Mouse (Mus musculus) limb, embryonic 13.5 days (tissue): ENCODE results near the gene Slc10a1. TPM values are rescaled to one million over a fixed set of nuclear protein-coding genes. Genes with fewer than 3 reads are reported as not detected.

Experiments used
- ATAC-seq: fragments of 200-750 bp; cut with Nextera tagmentation; 2 replicates; pipeline ENCODE4 v1.8.0; 2017; ENCODE audit warnings: low read depth, moderate number of reproducible peaks, moderate TSS enrichment; ENCODE audit not compliant: low FRiP score
- H3K27ac ChIP-seq: fragments of 300-500 bp; sonication (generic); 2 replicates; pipeline ENCODE4 v1.5.1; 2015; ENCODE audit warnings: inconsistent platforms, mild to moderate bottlenecking, moderate library complexity
- H3K27me3 ChIP-seq: fragments of 300-500 bp; sonication (generic); 2 replicates; pipeline ENCODE4 v1.6.1; 2015; ENCODE audit warnings: mild to moderate bottlenecking, inconsistent platforms
- H3K36me3 ChIP-seq: fragments of 300-500 bp; sonication (generic); 2 replicates; pipeline ENCODE4 v1.6.1; 2015; ENCODE audit warnings: inconsistent platforms, mild to moderate bottlenecking, moderate library complexity
- H3K4me1 ChIP-seq: fragments of 300-500 bp; sonication (generic); 2 replicates; pipeline ENCODE4 v1.6.1; 2015; ENCODE audit warnings: inconsistent platforms
- H3K4me2 ChIP-seq: fragments of 300-500 bp; sonication (generic); replicated peaks from 2 replicates; pipeline ENCODE4 v1.6.1; 2015; ENCODE audit warnings: inconsistent platforms, mild to moderate bottlenecking, moderate library complexity
- H3K4me3 ChIP-seq: fragments of 300-500 bp; sonication (generic); 2 replicates; pipeline ENCODE4 v1.5.1; 2015; ENCODE audit warnings: moderate library complexity, mild to moderate bottlenecking, inconsistent platforms
- H3K9ac ChIP-seq: fragments of 300-500 bp; sonication (generic); 2 replicates; pipeline ENCODE4 v1.6.1; 2015; ENCODE audit warnings: mild to moderate bottlenecking, inconsistent platforms
- H3K9me3 ChIP-seq: fragments of 300-500 bp; sonication (generic); 2 replicates; pipeline ENCODE4 v1.6.1; 2016; ENCODE audit warnings: inconsistent platforms
- WGBS: fragments of 180-500 bp; shearing (Covaris S2); methylation state at CpG from one replicate; pipeline ENCODE4 v1.1.7; 2015; 5-methylcytosine and 5-hydroxymethylcytosine counted together
- polyA plus RNA-seq: library from polyadenylated mRNA; unstranded; fragments of >200 nt; fragmentation: Nextera tagmentation; extraction: Ambion mirVana; gene quantifications from 2 replicates; pipeline ENCODE4 v1.2.1, GENCODE M21; 2015

The Slc10a1 gene
- polyA plus RNA-seq, 1 experiment from 2014 or later = 1.1 TPM

- ATAC-seq = no peak
Observed at GRCm38 (mm10) chr12:80922869-80923268, 45.6 kb downstream of the Slc10a1 start.

GRCm38 (mm10) chr12:80921301-80921700 is 47.2 kb downstream of the Slc10a1 start:
- no peak for ATAC-seq
- no peak overlapping the region for H3K4me3 ChIP-seq
- H3K4me2 ChIP-seq = no peak overlapping the region
- no peaks in the 10 kb centered on the region for H3K9me3 ChIP-seq
- peaks cover 6% of the 10 kb centered on the region; the same call in 1 of the 2 replicates for H3K4me1 ChIP-seq
- H3K9ac ChIP-seq = no peak overlapping the region
- H3K36me3 ChIP-seq = no peaks in the 10 kb centered on the region
- H3K27me3 ChIP-seq = no peaks in the 10 kb centered on the region
- WGBS = 96% methylated on average over 5 of the region's 5 CpGs
- no peak overlapping the region for H3K27ac ChIP-seq

More at GRCm38 (mm10) chr12:80922869-80923268, 45.6 kb downstream of the Slc10a1 start:
- Histone ChIP-seq H3K36me3 (no peaks in the 10 kb centered on the region), H3K9ac (no peak overlapping the region), H3K4me1 (peaks cover 6% of the 10 kb centered on the region; the same call in 1 of the 2 replicates), H3K27me3 (no peaks in the 10 kb centered on the region), H3K27ac (no peak overlapping the region), H3K4me3 (peak overlapping the region; percentile 21), H3K4me2 (peak overlapping the region; percentile 56), H3K9me3 (no peaks in the 10 kb centered on the region)
- 6% methylated on average over 7 of the region's 7 CpGs for WGBS

GRCm38 (mm10) chr12:80917764-80918163 is 50.7 kb downstream of the Slc10a1 start:
- H3K27ac ChIP-seq = no peak overlapping the region
- H3K4me1 ChIP-seq = peaks cover 4% of the 10 kb centered on the region; the same call in 1 of the 2 replicates
- no peaks in the 10 kb centered on the region for H3K27me3 ChIP-seq
- ATAC-seq = no peak
- no peak overlapping the region for H3K9ac ChIP-seq
- no peaks in the 10 kb centered on the region for H3K36me3 ChIP-seq
- 56% methylated on average over 7 of the region's 7 CpGs for WGBS
- no peak overlapping the region for H3K4me3 ChIP-seq
- H3K4me2 ChIP-seq = no peak overlapping the region
- H3K9me3 ChIP-seq = no peaks in the 10 kb centered on the region

GRCm38 (mm10) chr12:80909631-80910030 is 58.9 kb downstream of the Slc10a1 start:
- Histone ChIP-seq H3K4me1 (no peaks in the 10 kb centered on the region), H3K27me3 (no peaks in the 10 kb centered on the region), H3K36me3 (no peaks in the 10 kb centered on the region), H3K4me3 (no peak overlapping the region), H3K9ac (no peak overlapping the region), H3K4me2 (no peak overlapping the region), H3K27ac (no peak overlapping the region), H3K9me3 (no peaks in the 10 kb centered on the region)
- ATAC-seq = no peak
- 90% methylated on average over 8 of the region's 8 CpGs for WGBS

Other genes starting within 250 kb of the Slc10a1 start
- gene Ccdc177, start 208.0 kb downstream of the Slc10a1 start, polyA plus RNA-seq = 0.06 and 0.14 TPM in 2 replicates
- 14.3 and 15.7 TPM in 2 replicates for gene Susd6, start 178.2 kb downstream of the Slc10a1 start, polyA plus RNA-seq
- 605 and 669 TPM in 2 replicates for gene Srsf5, start 23.2 kb downstream of the Slc10a1 start, polyA plus RNA-seq
- gene Smoc1, start 58.1 kb upstream of the Slc10a1 start, polyA plus RNA-seq = 7.7 and 8.6 TPM in 2 replicates